Mouse (Mus musculus) MEL (cell line): ENCODE data around the gene Nrtn.

Source experiments
- CTCF ChIP-seq, 3 experiments: IDR thresholded peaks in 2 of 3; conservative IDR thresholded peaks in 1 of 3; 2 replicates each; pipeline ENCODE4 v1.5.1; 2011 to 2012; ENCODE audit warnings: low read length in 3 of 3, low read depth in 2 of 3, mild to moderate bottlenecking in 2 of 3, improper control_type of control experiment in 1 of 3, inconsistent platforms in 1 of 3, mixed read lengths in 1 of 3, moderate library complexity in 1 of 3; ENCODE audit not compliant: control insufficient read depth in 1 of 3, insufficient read depth in 1 of 3, poor library complexity in 1 of 3, severe bottlenecking in 1 of 3
- HCFC1 ChIP-seq: IDR thresholded peaks from 2 replicates; pipeline ENCODE4 v1.6.1; 2012; ENCODE audit warnings: low read depth, mild to moderate bottlenecking, inconsistent platforms, low read length, improper control_type of control experiment, moderate library complexity
- JUND ChIP-seq: IDR thresholded peaks from 2 replicates; pipeline ENCODE4 v1.6.1; 2011; ENCODE audit warnings: low read depth, mild to moderate bottlenecking, improper control_type of control experiment, low read length
- POLR2A ChIP-seq, 2 experiments: IDR thresholded peaks; 2 replicates each; pipeline ENCODE4 v1.6.1; 2011 to 2012; ENCODE audit warnings: low read length in 2 of 2, mild to moderate bottlenecking in 2 of 2, control low read depth in 1 of 2, improper control_type of control experiment in 1 of 2, low read depth in 1 of 2, moderate library complexity in 1 of 2; ENCODE audit not compliant: control insufficient read depth in 1 of 2, insufficient read depth in 1 of 2, poor library complexity in 1 of 2
- POLR2AphosphoS2 ChIP-seq: IDR thresholded peaks from 2 replicates; pipeline ENCODE4 v1.6.1; 2011; ENCODE audit warnings: low read length, improper control_type of control experiment
- SIN3A ChIP-seq: IDR thresholded peaks from 2 replicates; pipeline ENCODE4 v1.6.1; 2012; ENCODE audit warnings: low read length, improper control_type of control experiment, inconsistent platforms
- TBP ChIP-seq: IDR thresholded peaks from 2 replicates; pipeline ENCODE4 v1.8.0; 2011; ENCODE audit warnings: low read depth, low read length, improper control_type of control experiment
- ZC3H11A ChIP-seq: IDR thresholded peaks from 2 replicates; pipeline ENCODE4 v1.6.1; 2012; ENCODE audit warnings: low read depth, mild to moderate bottlenecking, inconsistent platforms, low read length, improper control_type of control experiment

DNA sequence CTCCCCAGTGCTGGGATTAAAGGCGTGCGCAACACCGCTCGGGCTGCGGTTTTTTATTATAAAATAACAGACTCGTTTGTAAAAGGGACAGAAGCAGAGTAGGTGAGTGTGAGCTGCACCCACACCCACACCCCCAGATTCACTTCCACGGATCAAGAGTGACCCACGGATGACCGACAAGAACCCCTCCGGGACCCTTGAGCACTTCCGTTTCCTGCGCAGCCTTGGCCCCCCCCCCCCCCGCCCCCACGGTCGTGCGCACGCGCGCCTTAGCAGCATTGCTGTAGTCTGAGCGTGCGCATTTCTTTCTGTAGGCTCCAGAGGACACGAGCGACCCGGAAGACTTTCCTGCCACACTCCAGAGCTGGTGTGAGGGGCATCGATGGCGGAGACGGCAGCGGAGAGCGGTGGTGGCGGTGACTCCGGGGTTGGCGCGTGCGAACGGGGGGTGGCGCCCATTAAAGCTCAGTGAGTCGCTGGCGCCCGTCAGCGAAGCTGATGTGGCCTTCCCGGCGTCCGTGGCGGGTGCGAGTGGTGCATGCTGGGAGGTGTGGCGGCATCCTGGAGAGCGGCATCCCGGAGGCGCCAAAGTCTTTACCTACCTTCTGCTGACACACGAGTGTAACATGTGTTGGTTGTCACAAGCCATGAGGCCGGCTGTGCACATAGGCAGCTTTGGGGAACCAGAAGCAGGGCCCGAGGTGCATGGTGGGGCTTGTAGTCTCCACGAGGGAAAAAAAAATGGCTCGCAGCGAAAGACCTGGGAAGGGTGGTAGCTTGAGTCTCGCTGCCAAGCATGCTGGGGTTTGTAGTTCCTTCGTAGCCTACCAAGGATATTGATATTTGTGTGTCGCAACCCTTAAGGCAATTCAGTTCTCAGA, 7.4 kb upstream of the Nrtn start, which contains the start of gene Dus3l:
- TF ChIP-seq CTCF (IDR thresholded peaks at IDR 0.05 in 2 of 3, conservative IDR thresholded peaks at IDR 0.05 in 1 of 3; ENCODE audit: control insufficient read depth in 1 of 3, insufficient read depth in 1 of 3, low read depth in 2 of 3, low read length in 3 of 3, poor library complexity in 1 of 3, severe bottlenecking in 1 of 3) = no peak
- no peak; the same call in 1 of the 2 replicates for TF ChIP-seq POLR2AphosphoS2
- peak; percentile 94 for TF ChIP-seq HCFC1
- TF ChIP-seq JUND = no peak
- TF ChIP-seq POLR2A (IDR thresholded peaks at IDR 0.05; ENCODE audit: control insufficient read depth in 1 of 2, insufficient read depth in 1 of 2, low read depth in 1 of 2, low read length in 2 of 2, poor library complexity in 1 of 2) = peak; percentile 42 to 85; a peak in 3 of 4 replicates
- 0 out of 2 replicates have a peak, but pooled peaks have one; percentile 49 for TF ChIP-seq TBP
- peak; percentile 70; the same call in 1 of the 2 replicates for TF ChIP-seq SIN3A
- TF ChIP-seq ZC3H11A = no peak
